Mouse (Mus musculus): ENCODE data around the gene Prkn. TPM values are rescaled to one million over a fixed set of nuclear protein-coding genes. Genes with fewer than 3 reads are reported as not detected.

Gene Prkn
- total and polyA plus RNA-seq, 3 experiments = 0.39 to 0.50 TPM; not detected in 1

- H3K36me3 ChIP-seq (ENCODE audit: control insufficient read depth in 1 of 2, insufficient read depth in 2 of 2, low read length in 2 of 2) = no peaks in the 10 kb centered on the region
- no peaks in the 10 kb centered on the region for H3K4me1 ChIP-seq (ENCODE audit: control insufficient read depth in 1 of 2, insufficient read depth in 2 of 2, low read length in 2 of 2)
- H3K27ac ChIP-seq (ENCODE audit: control insufficient read depth, low read depth, low read length) = no peak overlapping the region
- no peak overlapping the region for H3K9ac ChIP-seq (ENCODE audit: control insufficient read depth, low read depth, low read length, poor library complexity, severe bottlenecking)
- no peak for DNase-seq (ENCODE audit: low read depth, low spot score)
- no peaks in the 10 kb centered on the region; a peak in 1 of 4 replicates for H3K27me3 ChIP-seq (ENCODE audit: control insufficient read depth in 1 of 2, insufficient read depth in 2 of 2, low read length in 2 of 2)
- TF ChIP-seq MXI1 (IDR thresholded peaks at IDR 0.05; ENCODE audit: low read depth, low read length) (no peak), RAD21 (IDR thresholded peaks at IDR 0.05; ENCODE audit: low read depth, low read length) (no peak), GATA1 (IDR thresholded peaks at IDR 0.05; ENCODE audit: low read depth, low read length) (no peak), MEF2A (IDR thresholded peaks at IDR 0.05; ENCODE audit: extremely low read depth, insufficient replicate concordance, low read depth, low read length, poor library complexity, severe bottlenecking) (no peak), TBP (IDR thresholded peaks at IDR 0.05; ENCODE audit: low read depth, low read length) (no peak), USF1 (IDR thresholded peaks at IDR 0.05; ENCODE audit: low read depth, low read length) (no peak), E2F4 (IDR thresholded peaks at IDR 0.05; ENCODE audit: borderline replicate concordance, low read depth, low read length) (no peak), EP300 (IDR thresholded peaks at IDR 0.05; ENCODE audit: low read depth in 1 of 2, low read length in 2 of 2) (no peak), ZNF384 (IDR thresholded peaks at IDR 0.05; ENCODE audit: low read depth, low read length) (no peak), ZC3H11A (IDR thresholded peaks at IDR 0.05; ENCODE audit: low read depth, low read length) (no peak), ZMIZ1 (IDR thresholded peaks at IDR 0.05; ENCODE audit: low read depth, low read length) (no peak), MAZ (IDR thresholded peaks at IDR 0.05; ENCODE audit: low read depth, low read length) (no peak), CHD1 (IDR thresholded peaks at IDR 0.05; ENCODE audit: low read depth, low read length) (no peak), TAL1 (IDR thresholded peaks at IDR 0.05; ENCODE audit: low read length) (no peak), MYB (IDR thresholded peaks at IDR 0.05; ENCODE audit: low read depth, low read length) (no peak), HCFC1 (IDR thresholded peaks at IDR 0.05; ENCODE audit: low read depth, low read length) (no peak)
- no peaks in the 10 kb centered on the region for H3K79me2 ChIP-seq (ENCODE audit: control insufficient read depth, insufficient read depth, low read length, poor library complexity)
- H3K4me3 ChIP-seq (ENCODE audit: control insufficient read depth in 1 of 2, insufficient read depth in 1 of 2, low read depth in 2 of 2, low read length in 2 of 2) = no peak overlapping the region
- H3K9me3 ChIP-seq (replicated peaks; ENCODE audit: insufficient read depth, low read length) = no peaks in the 10 kb centered on the region
These were observed 824.6 kb downstream of the Prkn start for GRCm38 (mm10) chr17:11664610-11665345.

DNA sequence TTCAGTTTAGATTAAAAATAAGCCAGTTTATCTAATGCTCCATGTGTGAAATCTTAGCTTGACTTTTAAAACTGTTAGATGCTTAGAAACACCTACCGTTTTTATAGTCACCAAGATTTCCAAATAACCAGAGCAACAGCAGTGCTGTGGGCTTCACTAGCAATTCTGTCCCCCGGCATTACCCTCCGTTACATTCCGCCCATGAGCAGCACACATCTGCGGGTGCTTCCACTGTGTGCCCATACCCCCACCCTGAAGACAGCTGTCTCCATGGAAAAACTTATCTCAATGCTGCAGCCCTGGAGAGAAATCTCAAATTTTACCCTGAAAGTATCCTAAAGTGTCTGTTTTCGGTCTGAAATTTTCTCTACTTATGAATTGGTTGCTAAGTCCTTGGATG lies 839.5 kb downstream of the Prkn start:
- no peaks in the 10 kb centered on the region for H3K79me2 ChIP-seq (ENCODE audit: control insufficient read depth, insufficient read depth, low read length, poor library complexity)
- H3K27me3 ChIP-seq (ENCODE audit: control insufficient read depth in 1 of 2, insufficient read depth in 2 of 2, low read length in 2 of 2) = no peaks in the 10 kb centered on the region; a peak in 2 of 4 replicates
- no peaks in the 10 kb centered on the region for H3K4me1 ChIP-seq (ENCODE audit: control insufficient read depth in 1 of 2, insufficient read depth in 2 of 2, low read length in 2 of 2)
- H3K36me3 ChIP-seq (ENCODE audit: control insufficient read depth in 1 of 2, insufficient read depth in 2 of 2, low read length in 2 of 2) = no peaks in the 10 kb centered on the region
- no peaks in the 10 kb centered on the region for H3K9me3 ChIP-seq (replicated peaks; ENCODE audit: insufficient read depth, low read length)
- no peak for DNase-seq (ENCODE audit: low read depth, low spot score)
- TF ChIP-seq CTCF (IDR thresholded peaks at IDR 0.05 in 2 of 3, conservative IDR thresholded peaks at IDR 0.05 in 1 of 3; ENCODE audit: control insufficient read depth in 1 of 3, insufficient read depth in 1 of 3, low read depth in 2 of 3, low read length in 3 of 3, poor library complexity in 1 of 3, severe bottlenecking in 1 of 3) = no peak
- no peak overlapping the region for H3K27ac ChIP-seq (ENCODE audit: control insufficient read depth, low read depth, low read length)
- H3K9ac ChIP-seq (ENCODE audit: control insufficient read depth, low read depth, low read length, poor library complexity, severe bottlenecking) = no peak overlapping the region
- no peak overlapping the region for H3K4me3 ChIP-seq (ENCODE audit: control insufficient read depth in 1 of 2, insufficient read depth in 1 of 2, low read depth in 2 of 2, low read length in 2 of 2)

All from MEL (cell line).